Mouse (Mus musculus) G1E (cell line): ENCODE measurements around the gene Fign.

Experiments used
- CTCF ChIP-seq: IDR thresholded peaks from 2 replicates; pipeline ENCODE4 v1.5.1; 2012; ENCODE audit warnings: low read depth, low read length, inconsistent platforms, mixed read lengths
- POLR2AphosphoS5 ChIP-seq: IDR thresholded peaks from 2 replicates; pipeline ENCODE4 v1.6.1; 2012; ENCODE audit warnings: low read depth, low read length, inconsistent platforms; ENCODE audit not compliant: insufficient replicate concordance

DNA sequence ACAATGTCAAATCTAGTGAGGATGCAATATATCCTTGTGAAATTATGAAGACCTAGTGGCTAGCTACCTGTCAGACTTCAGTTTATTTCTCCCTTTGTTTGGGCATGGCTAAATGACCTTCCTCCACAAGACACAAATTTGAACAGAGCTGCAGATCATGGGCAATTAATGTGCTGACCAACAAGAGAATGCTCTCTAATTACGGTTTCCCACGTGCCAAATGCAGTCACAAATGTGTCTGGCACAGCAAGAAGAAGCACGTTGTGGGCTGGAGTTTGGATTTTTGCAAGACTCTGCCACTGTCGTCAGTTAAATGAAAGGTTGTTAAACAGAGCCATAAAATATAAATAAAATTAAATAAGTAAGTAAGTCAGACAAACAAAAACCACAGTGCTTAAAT, 25.7 kb downstream of the Fign start:
- TF ChIP-seq CTCF (no peak), POLR2AphosphoS5 (no peak)
